Mouse (Mus musculus) cerebellum, adult 9-11 months (tissue): Measurements from ENCODE around the gene Gm49380.

Source experiments
- DNase-seq: peaks from one replicate; pipeline ENCODE4 v3.0.0; 2022

The Gm49380 gene

GRCm38 (mm10) chr9:44044426-44045157 lies 68.7 kb downstream of the Gm49380 start:
- peak; percentile 93 for DNase-seq

- peak; percentile 94 for DNase-seq
Observed at GRCm38 (mm10) chr9:44043708-44044425, 69.4 kb downstream of the Gm49380 start.

- DNase-seq = no peak
Observed at GRCm38 (mm10) chr9:44042836-44043707, 70.2 kb downstream of the Gm49380 start, which contains the start of gene Thy1. Gene Thy1 (plus strand): TSS chr9:44043384.

- DNase-seq = no peak
Observed at GRCm38 (mm10) chr9:44042396-44042680, 71.0 kb downstream of the Gm49380 start.

- DNase-seq = peak; percentile 86
Observed at GRCm38 (mm10) chr9:44041511-44042395, 71.5 kb downstream of the Gm49380 start.

- DNase-seq = no peak
Observed at GRCm38 (mm10) chr9:44037106-44037505, 76.2 kb downstream of the Gm49380 start.

GRCm38 (mm10) chr9:44033957-44034727 lies 79.2 kb downstream of the Gm49380 start:
- DNase-seq = no peak

GRCm38 (mm10) chr9:44033317-44033716 lies 80.0 kb downstream of the Gm49380 start:
- DNase-seq = no peak

- DNase-seq = no peak
Observed at GRCm38 (mm10) chr9:44031946-44032345, 81.4 kb downstream of the Gm49380 start.

- no peak for DNase-seq
Observed at GRCm38 (mm10) chr9:44031079-44031478, 82.2 kb downstream of the Gm49380 start.

GRCm38 (mm10) chr9:44030646-44031045 lies 82.7 kb downstream of the Gm49380 start:
- DNase-seq = no peak

GRCm38 (mm10) chr9:44029580-44030236 lies 83.6 kb downstream of the Gm49380 start:
- DNase-seq = no peak

- DNase-seq = no peak
Observed at GRCm38 (mm10) chr9:44024096-44024495, 89.2 kb downstream of the Gm49380 start.

GRCm38 (mm10) chr9:44022100-44022847 lies 91.0 kb downstream of the Gm49380 start:
- DNase-seq = no peak

- DNase-seq = no peak
Observed at GRCm38 (mm10) chr9:44020001-44020400, 93.3 kb downstream of the Gm49380 start.

- DNase-seq = no peak
Observed at GRCm38 (mm10) chr9:44017846-44018245, 95.5 kb downstream of the Gm49380 start.
